Mouse (Mus musculus) hindbrain, embryonic 11.5 days (tissue): Measurements from ENCODE around the gene Cers2. TPM values are rescaled to one million over a fixed set of nuclear protein-coding genes. Genes with fewer than 3 reads are reported as not detected.
A peak's percentile ranks its signal among the peaks of the same experiment; 100 is the strongest.

Experiments
- ATAC-seq: fragments of 200-750 bp; cut with Nextera tagmentation; 2 replicates; pipeline ENCODE4 v1.8.0; 2017; ENCODE audit warnings: mild to moderate bottlenecking, moderate TSS enrichment, moderate library complexity; ENCODE audit not compliant: low FRiP score
- DNase-seq: peaks from one replicate; pipeline ENCODE4 v3.0.0-alpha.2; 2015; ENCODE audit warnings: low spot score
- H3K27ac ChIP-seq: fragments of 300-500 bp; sonication (generic); 2 replicates; pipeline ENCODE4 v1.5.1; 2014; ENCODE audit warnings: mild to moderate bottlenecking, low read depth, low read length
- H3K27me3 ChIP-seq: fragments of 300-500 bp; sonication (generic); 2 replicates; pipeline ENCODE4 v1.6.1; 2014; ENCODE audit warnings: mild to moderate bottlenecking, low read length, moderate library complexity, mixed read lengths; ENCODE audit not compliant: control insufficient read depth, insufficient read depth
- H3K36me3 ChIP-seq: fragments of 300-500 bp; sonication (generic); 2 replicates; pipeline ENCODE4 v1.6.1; 2014; ENCODE audit warnings: mild to moderate bottlenecking, low read length, moderate library complexity, mixed read lengths; ENCODE audit not compliant: control insufficient read depth, insufficient read depth
- H3K4me1 ChIP-seq: fragments of 300-500 bp; sonication (generic); replicated peaks from 2 replicates; pipeline ENCODE4 v1.6.1; 2014; ENCODE audit warnings: low read length, mixed read lengths; ENCODE audit not compliant: control insufficient read depth, insufficient read depth
- H3K4me2 ChIP-seq: fragments of 300-500 bp; sonication (generic); replicated peaks from 2 replicates; pipeline ENCODE4 v1.6.1; 2014; ENCODE audit warnings: mild to moderate bottlenecking, low read depth, low read length
- H3K4me3 ChIP-seq: fragments of 300-500 bp; sonication (generic); 2 replicates; pipeline ENCODE4 v1.5.1; 2014; ENCODE audit warnings: low read depth, low read length
- H3K9ac ChIP-seq: fragments of 300-500 bp; sonication (generic); 2 replicates; pipeline ENCODE4 v1.6.1; 2014; ENCODE audit warnings: low read depth, low read length
- H3K9me3 ChIP-seq: fragments of 300-500 bp; sonication (generic); 2 replicates; pipeline ENCODE4 v1.6.1; 2016; ENCODE audit warnings: low read length; ENCODE audit not compliant: control insufficient read depth
- WGBS: fragments of 180-500 bp; shearing (Covaris S2); extraction: QIAGEN DNeasy Blood & Tissue Kit; methylation state at CpG from one replicate; pipeline ENCODE4 v1.1.7; 2014; 5-methylcytosine and 5-hydroxymethylcytosine counted together
- polyA plus RNA-seq: library from polyadenylated mRNA; unstranded; fragments of >200 nt; fragmentation: Nextera tagmentation; extraction: Ambion mirVana; gene quantifications from 2 replicates; pipeline ENCODE4 v1.2.1, GENCODE M21; 2014

The Cers2 gene
- polyA plus RNA-seq, 1 experiment from 2014 or later = 101 TPM

GRCm38 (mm10) chr3:95294316-95294715 lies 20.3 kb upstream of the Cers2 start:
- 90% methylated on average over 7 of the region's 7 CpGs for WGBS
- Histone ChIP-seq H3K9me3 (no peaks in the 10 kb centered on the region), H3K36me3 (0 out of 2 replicates have a peak, but pooled peaks cover 4% of the 10 kb centered on the region)

GRCm38 (mm10) chr3:95294718-95295117 lies 19.9 kb upstream of the Cers2 start:
- Histone ChIP-seq H3K9me3 (no peaks in the 10 kb centered on the region), H3K36me3 (0 out of 2 replicates have a peak, but pooled peaks cover 4% of the 10 kb centered on the region), H3K9ac (no peak overlapping the region), H3K27ac (no peak overlapping the region), H3K27me3 (no peaks in the 10 kb centered on the region), H3K4me3 (no peak overlapping the region), H3K4me1 (no peaks in the 10 kb centered on the region), H3K4me2 (no peak overlapping the region)
- no peak for DNase-seq
- WGBS = 85% methylated on average over 5 of the region's 5 CpGs
- no peak for ATAC-seq

More at GRCm38 (mm10) chr3:95294316-95294715, 20.3 kb upstream of the Cers2 start:
- no peak for DNase-seq
- Histone ChIP-seq H3K4me1 (no peaks in the 10 kb centered on the region), H3K4me3 (no peak overlapping the region), H3K27ac (no peak overlapping the region), H3K27me3 (no peaks in the 10 kb centered on the region), H3K9ac (no peak overlapping the region), H3K4me2 (no peak overlapping the region)
- ATAC-seq = no peak

GRCm38 (mm10) chr3:95295321-95296102 lies 19.1 kb upstream of the Cers2 start:
- Histone ChIP-seq H3K4me3 (no peak overlapping the region), H3K4me2 (no peak overlapping the region), H3K9me3 (no peaks in the 10 kb centered on the region), H3K27me3 (no peaks in the 10 kb centered on the region), H3K27ac (no peak overlapping the region), H3K36me3 (0 out of 2 replicates have a peak, but pooled peaks cover 4% of the 10 kb centered on the region), H3K4me1 (no peaks in the 10 kb centered on the region), H3K9ac (no peak overlapping the region)
- DNase-seq (no peak), ATAC-seq (no peak)
- 77% methylated on average over 11 of the region's 11 CpGs for WGBS

- DNase-seq (peak; percentile 65), ATAC-seq (no peak)
- 0 out of 2 replicates have a peak overlapping the region, but pooled peaks have one; percentile 4 for H3K9ac ChIP-seq
- H3K36me3 ChIP-seq = 0 out of 2 replicates have a peak, but pooled peaks cover 4% of the 10 kb centered on the region
- H3K27ac ChIP-seq = no peak overlapping the region
- no peak overlapping the region for H3K4me2 ChIP-seq
- no peak overlapping the region for H3K4me3 ChIP-seq
- 22% methylated on average over 5 of the region's 5 CpGs for WGBS
- no peaks in the 10 kb centered on the region for H3K27me3 ChIP-seq
- H3K9me3 ChIP-seq = no peaks in the 10 kb centered on the region
- H3K4me1 ChIP-seq = no peaks in the 10 kb centered on the region
Measured at GRCm38 (mm10) chr3:95296103-95296469, 18.5 kb upstream of the Cers2 start.

- H3K27ac ChIP-seq = no peak overlapping the region
- no peaks in the 10 kb centered on the region for H3K4me1 ChIP-seq
- H3K27me3 ChIP-seq = no peaks in the 10 kb centered on the region
- no peak for DNase-seq
- H3K4me3 ChIP-seq = no peak overlapping the region
- WGBS = 91% methylated on average over 7 of the region's 7 CpGs
- no peak overlapping the region for H3K9ac ChIP-seq
- no peak for ATAC-seq
- no peak overlapping the region for H3K4me2 ChIP-seq
- 0 out of 2 replicates have a peak, but pooled peaks cover 4% of the 10 kb centered on the region for H3K36me3 ChIP-seq
- no peaks in the 10 kb centered on the region for H3K9me3 ChIP-seq
Measured at GRCm38 (mm10) chr3:95298018-95298417, 16.6 kb upstream of the Cers2 start.

- no peak overlapping the region for H3K4me2 ChIP-seq
- no peak for DNase-seq
- H3K4me3 ChIP-seq = no peak overlapping the region
- no peaks in the 10 kb centered on the region for H3K27me3 ChIP-seq
- no peak for ATAC-seq
- H3K27ac ChIP-seq = no peak overlapping the region
- WGBS = 90% methylated on average over 3 of the region's 3 CpGs
- no peaks in the 10 kb centered on the region for H3K4me1 ChIP-seq
- no peaks in the 10 kb centered on the region for H3K36me3 ChIP-seq
- no peak overlapping the region for H3K9ac ChIP-seq
- H3K9me3 ChIP-seq = no peaks in the 10 kb centered on the region
Measured at GRCm38 (mm10) chr3:95301204-95301796, 13.3 kb upstream of the Cers2 start.

- H3K4me2 ChIP-seq = no peak overlapping the region
Measured at GRCm38 (mm10) chr3:95306244-95306643, 8.3 kb upstream of the Cers2 start.

GRCm38 (mm10) chr3:95307100-95307499 lies 7.5 kb upstream of the Cers2 start, which contains the start of gene Anxa9:
Gene Anxa9 (minus strand): TSS chr3:95307176.
- H3K27me3 ChIP-seq = no peaks in the 10 kb centered on the region
- no peak for ATAC-seq

More at GRCm38 (mm10) chr3:95306244-95306643, 8.3 kb upstream of the Cers2 start:
- Histone ChIP-seq H3K4me3 (no peak overlapping the region), H3K27me3 (no peaks in the 10 kb centered on the region), H3K4me1 (no peaks in the 10 kb centered on the region), H3K36me3 (no peaks in the 10 kb centered on the region), H3K27ac (no peak overlapping the region), H3K9me3 (no peaks in the 10 kb centered on the region), H3K9ac (no peak overlapping the region)
- ATAC-seq (no peak), DNase-seq (no peak)
- 82% methylated on average over 4 of the region's 4 CpGs for WGBS

More at GRCm38 (mm10) chr3:95307100-95307499, 7.5 kb upstream of the Cers2 start, which contains the start of gene Anxa9:
- H3K9ac ChIP-seq = no peak within 1 kb of the TSS
- no peak within 1 kb of the TSS for H3K4me2 ChIP-seq
- DNase-seq = no peak
- no peak within 1 kb of the TSS for H3K4me3 ChIP-seq
- no peaks in the 10 kb centered on the region for H3K36me3 ChIP-seq
- 66% methylated on average over 7 of the region's 7 CpGs for whole genome bisulfite sequencing
- no peaks in the 10 kb centered on the region for H3K9me3 ChIP-seq
- H3K4me1 ChIP-seq = no peaks in the 10 kb centered on the region
- no peak within 1 kb of the TSS for H3K27ac ChIP-seq
